Mouse (Mus musculus) liver, embryonic 16.5 days (tissue): Measurements from ENCODE around the gene Taf6l. TPM values are rescaled to one million over a fixed set of nuclear protein-coding genes. Genes with fewer than 3 reads are reported as not detected.

Experiments
- ATAC-seq: fragments of 200-750 bp; cut with Nextera tagmentation; 2 replicates; pipeline ENCODE4 v1.8.0; 2017; ENCODE audit warnings: low read depth, mild to moderate bottlenecking, moderate number of reproducible peaks, moderate library complexity
- H3K27ac ChIP-seq: fragments of 300-500 bp; sonication (generic); 2 replicates; pipeline ENCODE4 v1.5.1; 2014; ENCODE audit warnings: mild to moderate bottlenecking, low read length
- H3K27me3 ChIP-seq: fragments of 300-500 bp; sonication (generic); 2 replicates; pipeline ENCODE4 v1.6.1; 2014; ENCODE audit warnings: low read depth, low read length, mixed read lengths; ENCODE audit not compliant: control insufficient read depth, insufficient read depth
- H3K36me3 ChIP-seq: fragments of 300-500 bp; sonication (generic); 2 replicates; pipeline ENCODE4 v1.6.1; 2014; ENCODE audit warnings: mild to moderate bottlenecking; ENCODE audit not compliant: control insufficient read depth, insufficient read depth
- H3K4me1 ChIP-seq: fragments of 300-500 bp; sonication (generic); 2 replicates; pipeline ENCODE4 v1.6.1; 2014; ENCODE audit warnings: low read depth, low read length, mixed read lengths; ENCODE audit not compliant: control insufficient read depth
- H3K4me2 ChIP-seq: fragments of 300-500 bp; sonication (generic); 2 replicates; pipeline ENCODE4 v1.6.1; 2014; ENCODE audit warnings: low read depth, low read length, mixed read lengths
- H3K4me3 ChIP-seq: fragments of 300-500 bp; sonication (generic); 2 replicates; pipeline ENCODE4 v1.5.1; 2014; ENCODE audit warnings: low read depth, mild to moderate bottlenecking, low read length
- H3K9ac ChIP-seq: fragments of 300-500 bp; sonication (generic); 2 replicates; pipeline ENCODE4 v1.6.1; 2014; ENCODE audit warnings: low read depth, low read length
- H3K9me3 ChIP-seq: fragments of 300-500 bp; sonication (generic); replicated peaks from 2 replicates; pipeline ENCODE4 v1.6.1; 2016; ENCODE audit warnings: low read length; ENCODE audit not compliant: control insufficient read depth
- WGBS: fragments of 180-500 bp; shearing (Covaris S2); extraction: QIAGEN DNeasy Blood & Tissue Kit; methylation state at CpG from one replicate; pipeline ENCODE4 v1.1.7; 2014; ENCODE audit not compliant: insufficient replicate concordance; 5-methylcytosine and 5-hydroxymethylcytosine counted together
- polyA plus RNA-seq: library from polyadenylated mRNA; unstranded; fragments of >200 nt; fragmentation: Nextera tagmentation; extraction: Ambion mirVana; gene quantifications from 2 replicates; pipeline ENCODE4 v1.2.1, GENCODE M21; 2015

The Taf6l gene
- polyA plus RNA-seq, 1 experiment from 2014 or later: 10.0 TPM

DNA sequence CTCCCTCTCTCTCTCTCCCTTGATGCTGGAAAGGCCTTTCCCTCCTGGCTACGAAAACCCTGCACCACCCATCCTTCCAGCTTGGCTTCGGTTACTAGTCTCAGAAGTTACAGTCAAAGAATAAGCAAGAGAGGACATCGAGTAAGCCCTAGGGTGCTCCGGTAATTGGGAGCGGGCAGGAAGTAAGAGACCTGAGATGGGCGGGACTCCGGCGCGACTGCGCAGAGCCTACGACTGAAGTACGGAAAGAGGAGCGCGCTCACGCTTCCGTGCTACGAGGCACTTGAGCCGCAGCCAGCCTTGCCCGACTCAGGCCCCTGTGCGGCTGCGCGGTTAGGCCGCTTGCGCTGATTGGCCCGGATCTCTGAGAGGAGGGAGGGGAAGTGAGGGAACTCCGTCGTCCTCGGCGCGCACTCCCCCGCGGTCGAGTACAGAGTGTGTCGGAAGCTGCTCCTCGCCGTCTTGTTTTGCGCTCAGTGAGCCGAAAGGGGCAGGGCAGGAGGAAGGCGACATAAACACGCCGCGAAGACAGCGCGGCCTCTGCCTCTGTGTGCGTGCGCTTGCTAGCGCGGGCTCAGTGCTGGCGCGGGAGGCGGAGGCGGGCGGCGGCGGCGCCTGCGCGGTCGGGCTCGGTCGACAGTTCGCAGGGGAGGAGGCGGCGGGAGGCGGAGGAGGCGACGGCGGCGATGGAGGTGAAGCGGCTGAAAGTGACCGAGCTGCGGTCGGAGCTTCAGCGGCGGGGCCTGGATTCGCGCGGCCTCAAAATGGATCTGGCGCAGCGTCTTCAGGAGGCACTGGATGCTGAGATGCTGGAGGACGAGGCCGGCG, 33.6 kb upstream of the Taf6l start, which contains the start of gene Hnrnpul2:
Gene Hnrnpul2, plus strand, starts transcription at position 415 of the 828 bp plus-strand sequence.
- peak within 1 kb of the TSS; percentile 99 for H3K9ac ChIP-seq
- ATAC-seq: peak; percentile 90
- no peaks in the 10 kb centered on the region for H3K9me3 ChIP-seq
- H3K4me3 ChIP-seq: peak within 1 kb of the TSS; percentile 100
- peaks cover 36% of the 10 kb centered on the region for H3K36me3 ChIP-seq
- no peaks in the 10 kb centered on the region for H3K27me3 ChIP-seq
- peaks cover 31% of the 10 kb centered on the region for H3K4me1 ChIP-seq
- WGBS: under 1% methylated on average over 78 of the region's 83 CpGs
- peak within 1 kb of the TSS; percentile 100 for H3K27ac ChIP-seq
- H3K4me2 ChIP-seq: peak within 1 kb of the TSS; percentile 93

DNA sequence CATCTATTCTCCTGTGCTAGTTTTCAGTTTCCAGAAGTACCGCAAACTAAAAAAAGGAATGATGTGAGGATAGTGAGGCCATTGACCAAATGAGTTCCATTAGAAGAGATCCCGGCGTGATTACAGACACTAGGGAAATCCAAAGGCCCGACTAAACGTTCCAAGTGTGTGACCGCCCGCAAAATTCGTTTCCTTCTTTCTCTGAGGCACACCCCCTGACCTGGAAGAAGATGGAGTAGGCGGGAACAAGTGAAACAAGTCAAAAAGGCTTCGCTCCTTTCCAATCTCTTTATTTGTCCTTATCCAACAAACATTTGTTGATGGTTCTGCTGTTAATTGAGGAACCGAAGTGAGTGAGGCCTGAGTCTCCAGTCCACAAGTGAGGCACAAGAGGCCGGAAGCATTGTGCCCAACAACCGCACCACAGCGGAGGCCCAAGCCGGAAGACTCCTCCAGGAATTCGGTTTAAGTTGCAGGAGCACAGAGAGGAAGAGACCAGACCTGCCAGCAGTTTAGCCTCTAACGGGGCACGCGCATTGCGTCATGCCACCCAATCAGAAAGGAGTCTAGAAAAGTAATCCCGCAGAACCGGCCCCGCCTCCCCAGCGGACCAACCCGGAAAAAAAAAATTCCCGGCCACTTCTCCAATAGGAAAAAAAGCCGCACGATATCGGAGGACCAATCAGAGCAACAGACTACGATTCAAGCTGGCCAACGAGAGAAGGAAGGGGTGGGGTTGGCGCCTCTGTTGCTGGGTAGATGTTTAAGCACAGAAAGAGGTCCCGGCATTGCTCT, 32.8 kb upstream of the Taf6l start, which contains the start of gene Ttc9c:
Gene Ttc9c, minus strand, starts transcription at position 533 of the 795 bp plus-strand sequence.
- H3K36me3 ChIP-seq: peaks cover 34% of the 10 kb centered on the region
- WGBS: under 1% methylated on average over 33 of the region's 33 CpGs
- H3K4me3 ChIP-seq: peak within 1 kb of the TSS; percentile 100
- no peaks in the 10 kb centered on the region for H3K27me3 ChIP-seq
- peaks cover 31% of the 10 kb centered on the region for H3K4me1 ChIP-seq
- H3K9me3 ChIP-seq: no peaks in the 10 kb centered on the region
- peak; percentile 76 for ATAC-seq
- peak within 1 kb of the TSS; percentile 100 for H3K27ac ChIP-seq
- peak within 1 kb of the TSS; percentile 93 for H3K4me2 ChIP-seq
- peak within 1 kb of the TSS; percentile 99 for H3K9ac ChIP-seq

DNA sequence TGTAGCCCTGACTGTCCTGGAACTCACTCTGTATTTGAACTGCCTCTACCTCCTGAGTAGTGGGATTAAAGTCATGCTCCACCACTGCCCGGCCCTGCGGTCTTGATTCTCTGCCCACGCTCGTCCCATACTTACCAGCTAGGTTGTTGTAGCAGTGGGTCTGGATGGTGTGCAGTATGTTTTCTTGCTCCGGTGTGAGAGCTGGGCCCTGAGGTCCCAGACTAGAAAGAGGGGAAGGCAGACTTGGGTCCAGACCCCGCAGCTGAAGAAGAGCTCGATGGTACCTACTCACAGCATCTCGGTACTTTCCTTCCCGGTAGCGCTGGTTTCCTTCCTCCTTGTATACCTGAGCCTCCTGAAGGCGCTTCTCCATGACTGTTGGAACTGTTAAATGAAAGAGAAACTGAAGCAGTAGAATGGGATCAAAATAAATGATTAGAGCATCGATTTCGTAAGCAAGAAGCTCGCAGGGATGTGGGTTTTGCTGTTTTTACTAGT, 32.1 kb upstream of the Taf6l start:
- no peak for ATAC-seq
- peaks cover 29% of the 10 kb centered on the region for H3K4me1 ChIP-seq
- H3K27me3 ChIP-seq: no peaks in the 10 kb centered on the region
- peak overlapping the region; percentile 99 for H3K9ac ChIP-seq
- peaks cover 32% of the 10 kb centered on the region for H3K36me3 ChIP-seq
- WGBS: 14% methylated on average over 14 of the region's 14 CpGs
- no peaks in the 10 kb centered on the region for H3K9me3 ChIP-seq
- H3K27ac ChIP-seq: peak overlapping the region; percentile 100
- peak overlapping the region; percentile 93 for H3K4me2 ChIP-seq
- peak overlapping the region; percentile 100 for H3K4me3 ChIP-seq

DNA sequence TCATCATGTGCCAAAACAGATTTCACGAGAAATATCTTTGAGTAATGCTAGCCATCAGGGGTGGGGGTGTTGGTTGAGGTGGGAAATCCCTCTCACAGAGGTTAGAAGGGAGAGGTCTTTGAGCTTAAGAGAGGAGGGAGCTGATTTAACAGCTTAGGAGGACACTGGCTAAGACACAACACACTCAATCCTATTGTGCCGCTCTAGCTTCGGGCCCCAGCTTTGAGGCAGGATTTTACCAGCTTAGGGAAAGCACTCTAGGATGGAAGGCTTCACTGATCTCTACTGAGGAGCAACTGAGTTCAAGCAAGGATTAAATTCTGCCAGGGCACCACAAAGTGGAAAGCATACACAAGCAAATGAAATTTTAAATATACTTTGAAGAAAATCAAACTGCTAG, 30.8 kb upstream of the Taf6l start:
- peaks cover 16% of the 10 kb centered on the region for H3K4me1 ChIP-seq
- H3K36me3 ChIP-seq: peaks cover 36% of the 10 kb centered on the region

DNA sequence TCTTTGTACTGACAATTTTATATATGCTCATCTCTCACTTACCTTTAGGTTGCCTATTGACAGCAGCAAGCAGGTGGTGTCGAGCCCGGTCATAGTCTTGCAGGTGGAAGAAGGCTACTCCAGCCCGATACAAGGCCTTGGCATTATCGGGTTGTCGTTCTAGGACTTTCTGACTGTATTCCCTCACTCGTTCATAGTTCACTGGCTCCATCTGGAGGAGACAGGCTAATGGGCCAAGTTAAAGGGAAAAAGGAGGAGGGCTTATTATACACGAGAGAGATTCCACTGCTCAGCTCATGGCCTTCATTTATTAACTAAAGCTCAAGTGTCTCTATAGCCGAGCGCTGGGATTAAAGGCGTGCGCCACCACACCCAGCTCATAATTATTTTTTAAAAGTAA, 29.6 kb upstream of the Taf6l start:
- peaks cover 44% of the 10 kb centered on the region for H3K36me3 ChIP-seq
- no peak overlapping the region for H3K4me2 ChIP-seq
- no peak overlapping the region for H3K9ac ChIP-seq
- peaks cover 14% of the 10 kb centered on the region for H3K4me1 ChIP-seq
- no peak overlapping the region for H3K27ac ChIP-seq
- WGBS: 81% methylated on average over 11 of the region's 11 CpGs
- no peaks in the 10 kb centered on the region for H3K27me3 ChIP-seq
- no peak for ATAC-seq
- H3K4me3 ChIP-seq: no peak overlapping the region
- H3K9me3 ChIP-seq: no peaks in the 10 kb centered on the region

More for the DNA sequence above, 30.8 kb upstream of the Taf6l start:
- no peaks in the 10 kb centered on the region for H3K9me3 ChIP-seq
- H3K9ac ChIP-seq: peak overlapping the region; percentile 37
- no peaks in the 10 kb centered on the region for H3K27me3 ChIP-seq
- 78% methylated on average over 3 of the region's 3 CpGs for WGBS
- H3K4me3 ChIP-seq: peak overlapping the region; percentile 19; the same call in 1 of the 2 replicates
- H3K4me2 ChIP-seq: peak overlapping the region; percentile 17
- H3K27ac ChIP-seq: no peak overlapping the region
- ATAC-seq: no peak

DNA sequence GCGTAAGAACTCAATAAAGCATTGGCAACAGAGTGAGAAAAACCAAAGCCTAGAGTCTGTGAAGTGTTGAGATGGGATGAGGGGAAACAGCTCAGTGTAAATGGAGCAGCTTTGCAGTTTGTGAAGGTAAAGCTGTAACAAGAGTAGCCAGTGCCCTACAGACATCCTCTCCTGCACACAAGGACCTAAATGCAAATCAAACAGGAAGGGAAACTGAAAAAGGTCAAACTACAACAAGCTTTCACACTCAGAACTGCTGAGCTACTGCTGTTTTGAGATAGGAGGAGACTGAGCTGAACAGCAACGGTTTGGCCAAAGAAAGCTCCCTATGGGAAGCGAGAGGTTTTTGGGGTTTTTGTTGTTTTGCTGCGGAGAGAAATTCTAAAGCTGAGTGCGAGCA, 20.6 kb upstream of the Taf6l start:
- peak overlapping the region; percentile 32; the same call in 1 of the 2 replicates for H3K27ac ChIP-seq
- H3K4me2 ChIP-seq: no peak overlapping the region
- H3K36me3 ChIP-seq: peaks cover 24% of the 10 kb centered on the region
- no peaks in the 10 kb centered on the region for H3K9me3 ChIP-seq
- H3K4me1 ChIP-seq: peaks cover 9% of the 10 kb centered on the region
- ATAC-seq: no peak
- WGBS: 81% methylated on average over 5 of the region's 5 CpGs
- no peaks in the 10 kb centered on the region for H3K27me3 ChIP-seq
- H3K4me3 ChIP-seq: no peak overlapping the region
- H3K9ac ChIP-seq: no peak overlapping the region

DNA sequence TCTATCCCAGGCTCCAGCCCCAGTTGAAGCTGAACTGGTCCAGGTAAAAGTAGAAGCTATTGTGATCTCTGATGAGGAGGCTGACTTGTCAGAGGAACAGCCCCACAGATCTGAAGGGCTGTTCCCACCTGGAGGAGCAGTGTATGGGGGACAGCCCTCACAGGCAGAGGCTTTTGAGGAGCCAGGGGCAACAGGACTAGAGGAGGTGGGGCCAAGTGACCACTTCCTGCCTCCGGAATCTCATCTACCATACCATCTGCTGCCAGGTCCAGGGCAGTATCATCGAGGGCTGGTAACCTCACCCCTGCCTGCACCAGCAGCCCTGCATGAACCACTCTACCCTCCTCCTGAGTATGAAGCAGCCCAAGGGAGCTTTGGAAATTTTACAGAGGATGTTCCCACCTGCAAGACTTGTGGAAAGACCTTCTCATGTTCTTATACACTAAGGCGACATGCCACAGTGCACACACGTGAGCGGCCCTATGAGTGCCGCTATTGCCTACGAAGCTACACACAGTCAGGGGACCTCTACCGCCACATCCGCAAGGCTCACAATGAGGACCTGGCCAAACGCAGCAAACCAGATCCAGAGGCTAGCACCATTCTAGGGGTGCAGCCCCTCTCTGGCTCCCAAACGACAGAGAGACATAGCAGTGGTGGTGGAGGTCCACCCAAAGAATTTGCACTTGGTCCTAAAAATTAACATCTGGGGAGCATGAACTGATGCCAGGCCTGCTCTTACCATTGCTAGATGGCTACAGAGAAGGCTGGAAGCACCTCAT, 17.9 kb upstream of the Taf6l start:
- WGBS: 68% methylated on average over 11 of the region's 11 CpGs
- Histone ChIP-seq H3K9ac (no peak overlapping the region), H3K4me1 (peaks cover 12% of the 10 kb centered on the region), H3K4me3 (no peak overlapping the region), H3K27ac (no peak overlapping the region), H3K4me2 (no peak overlapping the region), H3K27me3 (no peaks in the 10 kb centered on the region), H3K36me3 (peaks cover 10% of the 10 kb centered on the region), H3K9me3 (no peaks in the 10 kb centered on the region)
- no peak for ATAC-seq

DNA sequence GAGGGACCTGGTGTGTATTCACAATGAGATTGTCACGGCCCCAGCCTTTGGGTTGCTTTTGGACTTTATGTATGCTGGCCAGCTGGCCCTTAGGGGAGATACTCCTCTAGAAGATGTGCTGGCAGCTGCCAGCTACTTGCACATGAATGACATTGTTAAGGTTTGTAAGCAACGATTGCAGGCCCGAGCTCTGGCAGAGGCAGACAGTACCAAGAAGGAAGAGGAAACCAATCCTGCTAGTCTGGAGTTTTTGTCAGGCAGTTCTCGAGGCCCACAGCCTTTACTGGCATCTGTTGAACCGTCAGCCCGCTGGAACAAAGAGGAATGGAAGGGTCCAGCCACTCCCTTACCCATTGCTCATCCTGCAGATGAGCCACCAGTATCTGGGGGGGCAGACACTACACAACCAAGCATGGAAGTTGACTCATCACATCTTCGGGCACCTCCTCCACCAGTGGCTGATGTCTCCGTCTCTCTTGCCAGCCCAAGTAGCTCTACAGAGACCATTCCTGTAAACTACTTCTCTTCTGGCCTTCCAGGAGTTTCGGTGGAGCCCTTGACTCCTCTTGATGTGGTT, 17.1 kb upstream of the Taf6l start:
- Histone ChIP-seq H3K4me1 (peaks cover 12% of the 10 kb centered on the region), H3K4me3 (no peak overlapping the region), H3K36me3 (peaks cover 10% of the 10 kb centered on the region), H3K9me3 (no peaks in the 10 kb centered on the region), H3K4me2 (peak overlapping the region; percentile 87; the same call in 1 of the 2 replicates), H3K27me3 (no peaks in the 10 kb centered on the region), H3K27ac (peak overlapping the region; percentile 78), H3K9ac (no peak overlapping the region)
- WGBS: 74% methylated on average over 9 of the region's 9 CpGs
- ATAC-seq: no peak
